In the genomic region with DNA sequence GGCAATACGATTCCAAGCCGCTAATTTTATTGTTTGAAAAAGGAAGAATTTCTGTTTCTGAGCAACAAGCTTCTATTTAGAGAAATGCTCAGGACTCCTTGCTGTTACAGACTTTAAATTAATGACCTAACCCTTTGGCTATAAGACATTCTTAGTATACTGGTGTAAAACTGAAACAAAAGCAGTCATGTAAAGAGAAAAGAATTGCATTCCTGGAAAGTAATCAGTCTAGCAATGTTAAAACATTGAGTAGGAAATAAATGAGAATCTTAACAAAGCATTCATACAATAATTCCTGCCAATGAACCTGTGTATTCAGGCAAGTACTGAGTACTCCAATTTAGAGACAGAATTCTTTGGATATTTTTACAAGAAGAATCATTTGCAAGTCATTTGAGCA, we compare ENCODE assay signal across 21 mouse cellular contexts.
A peak's percentile ranks its signal among the peaks of the same experiment; 100 is the strongest.
DNase-seq lines count a peak whose midpoint lies in the region; ATAC-seq and TF ChIP-seq lines count a peak whose summit lies in the region.
"Had no signal": no experiment of that assay in that cellular context is flagged by ENCODE, and none has a peak within 500 bp of the region (broad histone marks: within the 10 kb centered on the region; RNA-seq: fewer than 3 reads in every experiment).

No protein-coding gene starts in this region.

- no peaks in the 10 kb centered on the region for H3K4me1 ChIP-seq in forebrain, embryonic 14.5 days (ENCODE audit: control insufficient read depth, insufficient read depth, low read length)
- no peaks in the 10 kb centered on the region for H3K4me1 ChIP-seq in forebrain, postnatal 0 days (ENCODE audit: insufficient read depth)
- H3K4me1 ChIP-seq: embryonic facial prominence, embryonic 10.5 days; embryonic facial prominence, embryonic 12.5 days; forebrain, embryonic 13.5 days had no signal

- no peak overlapping the region for H3K4me3 ChIP-seq in forebrain, embryonic 14.5 days (ENCODE audit: low read depth, low read length)
- no peak overlapping the region for H3K4me3 ChIP-seq in forebrain, postnatal 0 days (ENCODE audit: low read depth, low read length)
- H3K4me3 ChIP-seq: embryonic facial prominence, embryonic 10.5 days; embryonic facial prominence, embryonic 12.5 days; forebrain, embryonic 13.5 days had no signal

- no peak overlapping the region for H3K27ac ChIP-seq in forebrain, embryonic 14.5 days (ENCODE audit: low read depth, low read length)
- no peak overlapping the region for H3K27ac ChIP-seq in forebrain, postnatal 0 days (ENCODE audit: low read depth, low read length)
- H3K27ac ChIP-seq: embryonic facial prominence, embryonic 10.5 days; embryonic facial prominence, embryonic 12.5 days; forebrain, embryonic 13.5 days had no signal

- TF ChIP-seq CTCF in forebrain, postnatal 0 days (IDR thresholded peaks at IDR 0.05; ENCODE audit: low read depth): no peak

- peak; percentile 22 for DNase-seq in forebrain, embryonic 14.5 days (ENCODE audit: low spot score)
- no peak for DNase-seq in forebrain, postnatal 0 days
- peak; percentile 21 for DNase-seq in retina, embryonic 14.5 days (ENCODE audit: low spot score)
- no peak for DNase-seq in retina, postnatal 1 day
- DNase-seq in neural tube, embryonic 10.5 days (ENCODE audit: extremely low spot score, low spot score): no peak
- DNase-seq: adrenal gland, adult 2 months; adrenal gland, postnatal 10 days; adrenal gland, postnatal 25 days; B cell, adult 2 months; cerebellum, adult 11-12 months; cerebellum, adult 2 months; cerebellum, adult 9-10 months; cerebellum, postnatal 10 days; cerebellum, postnatal 25 days had no signal

- no peak for ATAC-seq in forebrain, embryonic 14.5 days
- ATAC-seq in forebrain, postnatal 0 days: no peak
- ATAC-seq: CD4-positive, CD25-positive, alpha-beta regulatory T cell, adult 4 months; forebrain, embryonic 13.5 days; forebrain, embryonic 16.5 days had no signal

- no peaks in the 10 kb centered on the region for H3K9me3 ChIP-seq in forebrain, embryonic 14.5 days (replicated peaks; ENCODE audit: control insufficient read depth, low read length)
- H3K9me3 ChIP-seq in forebrain, postnatal 0 days (ENCODE audit: low read length): no peaks in the 10 kb centered on the region
- H3K9me3 ChIP-seq: embryonic facial prominence, embryonic 10.5 days; embryonic facial prominence, embryonic 12.5 days; forebrain, embryonic 13.5 days; G1E had no signal

- no peaks in the 10 kb centered on the region for H3K27me3 ChIP-seq in forebrain, embryonic 14.5 days (replicated peaks; ENCODE audit: control insufficient read depth, insufficient read depth, low read length)
- no peaks in the 10 kb centered on the region for H3K27me3 ChIP-seq in forebrain, postnatal 0 days (ENCODE audit: insufficient read depth, low read length)
- H3K27me3 ChIP-seq: CH12.LX; embryonic facial prominence, embryonic 12.5 days; forebrain, embryonic 13.5 days had no signal

- no peaks in the 10 kb centered on the region for H3K36me3 ChIP-seq in forebrain, embryonic 14.5 days (ENCODE audit: control insufficient read depth, insufficient read depth, low read length)
- H3K36me3 ChIP-seq in forebrain, postnatal 0 days (ENCODE audit: insufficient read depth): no peaks in the 10 kb centered on the region
- H3K36me3 ChIP-seq: embryonic facial prominence, embryonic 10.5 days; embryonic facial prominence, embryonic 12.5 days; G1E had no signal

- 47% methylated on average over 2 of the region's 2 CpGs for WGBS in forebrain, embryonic 14.5 days
- WGBS in forebrain, postnatal 0 days: 46% methylated on average over 2 of the region's 2 CpGs

- no peak overlapping the region for H3K4me2 ChIP-seq in forebrain, embryonic 14.5 days (ENCODE audit: low read length)
- H3K4me2 ChIP-seq in forebrain, postnatal 0 days (ENCODE audit: low read depth): no peak overlapping the region
- H3K4me2 ChIP-seq: embryonic facial prominence, embryonic 12.5 days; forebrain, embryonic 13.5 days had no signal

- H3K9ac ChIP-seq in forebrain, embryonic 14.5 days (ENCODE audit: low read length): no peak overlapping the region
- H3K9ac ChIP-seq in forebrain, postnatal 0 days: no peak overlapping the region
- H3K9ac ChIP-seq: embryonic facial prominence, embryonic 12.5 days; forebrain, embryonic 13.5 days had no signal

Comparison
In these comparisons a context has a peak if more than half of its experiments do, and no peak if none do; other contexts are left out.
1. DNase-seq: peak in forebrain, embryonic 14.5 days (single experiment) and retina, embryonic 14.5 days (single experiment); none in forebrain, postnatal 0 days (single experiment), retina, postnatal 1 day (single experiment) and neural tube, embryonic 10.5 days (single experiment).